Mouse (Mus musculus) embryonic fibroblast, embryonic 13.5 days (primary cell): ENCODE measurements around the gene Tmem185b. TPM values are rescaled to one million over a fixed set of nuclear protein-coding genes. Genes with fewer than 3 reads are reported as not detected.

Source experiments
- H3K27ac ChIP-seq: 2 replicates; pipeline ENCODE4 v1.5.1; 2012; ENCODE audit warnings: low read length, control low read depth, inconsistent platforms; ENCODE audit not compliant: insufficient read depth
- H3K4me1 ChIP-seq: 2 replicates; pipeline ENCODE4 v1.6.1; 2011; ENCODE audit warnings: low read length; ENCODE audit not compliant: control insufficient read depth, insufficient read depth
- H3K4me3 ChIP-seq: 2 replicates; pipeline ENCODE4 v1.5.1; 2011; ENCODE audit warnings: mild to moderate bottlenecking, control low read depth, low read length; ENCODE audit not compliant: insufficient read depth
- CTCF ChIP-seq: IDR thresholded peaks from 2 replicates; pipeline ENCODE4 v1.5.1; 2011; ENCODE audit warnings: mild to moderate bottlenecking, control low read depth, low read length, moderate library complexity, borderline replicate concordance; ENCODE audit not compliant: insufficient read depth
- POLR2A ChIP-seq: IDR thresholded peaks from 2 replicates; pipeline ENCODE4 v1.6.1; 2011; ENCODE audit warnings: low read depth, mild to moderate bottlenecking, control low read depth, low read length, moderate library complexity
- polyA plus RNA-seq: library from polyadenylated mRNA; stranded (reverse); fragments of >200 nt; gene quantifications from 2 replicates; pipeline ENCODE4 v1.2.4, GENCODE M21; 2011; ENCODE audit warnings: low read depth; ENCODE audit not compliant: missing spikeins, insufficient read length

Gene Tmem185b
- polyA plus RNA-seq, 1 experiment, result 18.4 TPM

GRCm38 (mm10) chr1:119545671-119546070 is 19.7 kb downstream of the Tmem185b start:
- TF ChIP-seq CTCF, result no peak
- TF ChIP-seq POLR2A, result no peak
- Histone ChIP-seq H3K27ac (no peak overlapping the region), H3K4me1 (no peaks in the 10 kb centered on the region), H3K4me3 (no peak overlapping the region)

GRCm38 (mm10) chr1:119546490-119546889 is 20.5 kb downstream of the Tmem185b start:
- no peak for TF ChIP-seq POLR2A
- TF ChIP-seq CTCF, result no peak
- Histone ChIP-seq H3K27ac (no peak overlapping the region), H3K4me3 (no peak overlapping the region), H3K4me1 (no peaks in the 10 kb centered on the region)

GRCm38 (mm10) chr1:119548668-119549326 is 22.8 kb downstream of the Tmem185b start:
- Histone ChIP-seq H3K27ac (no peak overlapping the region), H3K4me3 (no peak overlapping the region), H3K4me1 (no peaks in the 10 kb centered on the region)
- TF ChIP-seq CTCF (no peak), POLR2A (no peak)

- H3K4me1 ChIP-seq, result no peaks in the 10 kb centered on the region
- no peak for TF ChIP-seq POLR2A
- H3K27ac ChIP-seq, result no peak overlapping the region
- no peak overlapping the region for H3K4me3 ChIP-seq
Measured at GRCm38 (mm10) chr1:119549327-119549689, 23.3 kb downstream of the Tmem185b start.

- no peak overlapping the region for H3K27ac ChIP-seq
- TF ChIP-seq CTCF (no peak), POLR2A (no peak)
- H3K4me3 ChIP-seq, result no peak overlapping the region
- no peaks in the 10 kb centered on the region for H3K4me1 ChIP-seq
Measured at GRCm38 (mm10) chr1:119550064-119550463, 24.1 kb downstream of the Tmem185b start.

GRCm38 (mm10) chr1:119551651-119552050 is 25.7 kb downstream of the Tmem185b start:
- Histone ChIP-seq H3K4me3 (no peak overlapping the region), H3K27ac (no peak overlapping the region), H3K4me1 (no peaks in the 10 kb centered on the region)
- TF ChIP-seq CTCF (no peak), POLR2A (no peak)

- no peak overlapping the region for H3K27ac ChIP-seq
- TF ChIP-seq POLR2A, result no peak
- no peak for TF ChIP-seq CTCF
- H3K4me3 ChIP-seq, result no peak overlapping the region
- no peaks in the 10 kb centered on the region for H3K4me1 ChIP-seq
Measured at GRCm38 (mm10) chr1:119555651-119556050, 29.7 kb downstream of the Tmem185b start.

- Histone ChIP-seq H3K4me1 (no peaks in the 10 kb centered on the region), H3K27ac (no peak overlapping the region), H3K4me3 (no peak overlapping the region)
- no peak for TF ChIP-seq POLR2A
- no peak for TF ChIP-seq CTCF
Measured at GRCm38 (mm10) chr1:119557641-119558395, 31.9 kb downstream of the Tmem185b start.

GRCm38 (mm10) chr1:119565531-119565930 is 39.6 kb downstream of the Tmem185b start:
- H3K27ac ChIP-seq, result no peak overlapping the region
- TF ChIP-seq CTCF (no peak), POLR2A (no peak)

GRCm38 (mm10) chr1:119570134-119570533 is 44.2 kb downstream of the Tmem185b start:
- TF ChIP-seq POLR2A (no peak), CTCF (no peak)
- H3K4me3 ChIP-seq, result no peak overlapping the region
- H3K27ac ChIP-seq, result no peak overlapping the region
- no peaks in the 10 kb centered on the region for H3K4me1 ChIP-seq

More at GRCm38 (mm10) chr1:119565531-119565930, 39.6 kb downstream of the Tmem185b start:
- H3K4me1 ChIP-seq, result no peaks in the 10 kb centered on the region
- H3K4me3 ChIP-seq, result no peak overlapping the region

Other genes starting within 250 kb of the Tmem185b start
- gene Inhbb, start 103.9 kb upstream of the Tmem185b start, polyA plus RNA-seq, result 25.1 and 55.3 TPM in 2 replicates
- gene Ralb, start 21.4 kb upstream of the Tmem185b start, polyA plus RNA-seq, result 66.1 and 70.7 TPM in 2 replicates
- gene Epb41l5, start 122.8 kb downstream of the Tmem185b start, polyA plus RNA-seq, result 2.7 and 2.8 TPM in 2 replicates